Mouse (Mus musculus) megakaryocyte, embryonic 14.5 days (primary cell): ENCODE measurements around the gene Anapc15-ps.

Experiments
- FLI1 ChIP-seq: IDR thresholded peaks from 2 replicates; pipeline ENCODE4 v1.6.1; 2012; ENCODE audit warnings: low read length, inconsistent platforms, mixed read lengths
- GATA1 ChIP-seq: IDR thresholded peaks from 3 replicates; pipeline ENCODE4 v1.6.1; 2012; ENCODE audit warnings: mixed read lengths, low read length, inconsistent platforms, borderline replicate concordance

- TF ChIP-seq GATA1: no peak
- no peak for TF ChIP-seq FLI1
These were observed 23.0 kb upstream of the Anapc15-ps start for GRCm38 (mm10) chr10:95696253-95696641.
